Mouse (Mus musculus) limb, embryonic 14.5 days (tissue): ENCODE results near the gene A3galt2. TPM values are rescaled to one million over a fixed set of nuclear protein-coding genes. Genes with fewer than 3 reads are reported as not detected.

Experiments used
- ATAC-seq: fragments of 200-750 bp; cut with Nextera tagmentation; 2 replicates; pipeline ENCODE4 v1.8.0; 2017; ENCODE audit warnings: low read depth, moderate number of reproducible peaks, moderate TSS enrichment; ENCODE audit not compliant: low FRiP score
- DNase-seq: peaks from one replicate; pipeline ENCODE4 v3.0.0-alpha.2; 2015; ENCODE audit warnings: low spot score
- H3K27ac ChIP-seq: fragments of 300-500 bp; sonication (generic); replicated peaks from 2 replicates; pipeline ENCODE4 v1.5.1; 2014; ENCODE audit warnings: low read depth, mild to moderate bottlenecking, low read length, moderate library complexity, mixed read lengths
- H3K27me3 ChIP-seq: fragments of 300-500 bp; sonication (generic); 2 replicates; pipeline ENCODE4 v1.6.1; 2014; ENCODE audit warnings: low read length, mixed read lengths; ENCODE audit not compliant: control insufficient read depth, insufficient read depth
- H3K36me3 ChIP-seq: fragments of 300-500 bp; sonication (generic); 2 replicates; pipeline ENCODE4 v1.6.1; 2014; ENCODE audit warnings: mild to moderate bottlenecking, low read length, moderate library complexity, mixed read lengths; ENCODE audit not compliant: control insufficient read depth, insufficient read depth
- H3K4me1 ChIP-seq: fragments of 300-500 bp; sonication (generic); 2 replicates; pipeline ENCODE4 v1.6.1; 2014; ENCODE audit warnings: antibody characterized with exemption, low read length, mixed read lengths; ENCODE audit not compliant: control insufficient read depth, insufficient read depth
- H3K4me2 ChIP-seq: fragments of 300-500 bp; sonication (generic); replicated peaks from 2 replicates; pipeline ENCODE4 v1.6.1; 2014; ENCODE audit warnings: low read depth, mild to moderate bottlenecking, low read length, moderate library complexity; ENCODE audit not compliant: severe bottlenecking
- H3K4me3 ChIP-seq: fragments of 300-500 bp; sonication (generic); replicated peaks from 2 replicates; pipeline ENCODE4 v1.5.1; 2014; ENCODE audit warnings: low read length
- H3K9ac ChIP-seq: fragments of 300-500 bp; sonication (generic); 2 replicates; pipeline ENCODE4 v1.6.1; 2014; ENCODE audit warnings: mild to moderate bottlenecking, low read depth, low read length, moderate library complexity; ENCODE audit not compliant: severe bottlenecking
- H3K9me3 ChIP-seq: fragments of 300-500 bp; sonication (generic); 2 replicates; pipeline ENCODE4 v1.6.1; 2016; ENCODE audit warnings: low read length; ENCODE audit not compliant: control insufficient read depth
- POLR2A ChIP-seq: fragments of 200-500 bp; IDR thresholded peaks from 2 replicates; pipeline ENCODE4 v1.8.0; 2012; ENCODE audit warnings: inconsistent platforms, mild to moderate bottlenecking, moderate library complexity, borderline replicate concordance; ENCODE audit not compliant: insufficient read depth, insufficient read length; ENCODE audit errors: extremely low read depth
- WGBS: fragments of 180-500 bp; shearing (Covaris S2); extraction: QIAGEN DNeasy Blood & Tissue Kit; methylation state at CpG from one replicate; pipeline ENCODE4 v1.1.7; 2014; 5-methylcytosine and 5-hydroxymethylcytosine counted together
- polyA plus RNA-seq, 2 experiments: library from polyadenylated mRNA; depleted of rRNA in 1 of 2; stranded (reverse) in 1 of 2; unstranded in 1 of 2; fragments of >200 nt; fragmentation: Nextera tagmentation in 1 of 2; extraction: Ambion mirVana in 1 of 2; gene quantifications; 2 replicates each; pipeline versions ENCODE4 v1.2.1 to v1.2.3; 2012 to 2014

A3galt2 gene
- polyA plus RNA-seq, 2 experiments: 0.15 to 1.7 TPM

GRCm38 (mm10) chr4:128727721-128728430, 27.3 kb upstream of the A3galt2 start:
- H3K9ac ChIP-seq: peak overlapping the region; percentile 98
- H3K4me3 ChIP-seq: peak overlapping the region; percentile 91
- H3K4me1 ChIP-seq: peaks cover 31% of the 10 kb centered on the region
- peaks cover 5% of the 10 kb centered on the region; the same call in 1 of the 2 replicates for H3K36me3 ChIP-seq
- H3K9me3 ChIP-seq: no peaks in the 10 kb centered on the region
- under 1% methylated on average over 46 of the region's 65 CpGs for WGBS
- no peak for DNase-seq
- ATAC-seq: peak; percentile 67
- no peaks in the 10 kb centered on the region for H3K27me3 ChIP-seq
- no peak for TF ChIP-seq POLR2A
- H3K4me2 ChIP-seq: peak overlapping the region; percentile 89
- peak overlapping the region; percentile 86 for H3K27ac ChIP-seq

- no peak for DNase-seq
- TF ChIP-seq POLR2A: no peak
- peak overlapping the region; percentile 98 for H3K9ac ChIP-seq
- H3K4me2 ChIP-seq: peak overlapping the region; percentile 89
- peak overlapping the region; percentile 86; the same call in 1 of the 2 replicates for H3K27ac ChIP-seq
- no peaks in the 10 kb centered on the region for H3K27me3 ChIP-seq
- WGBS: 2% methylated on average over 5 of the region's 5 CpGs
- peaks cover 5% of the 10 kb centered on the region; the same call in 1 of the 2 replicates for H3K36me3 ChIP-seq
- peak overlapping the region; percentile 91 for H3K4me3 ChIP-seq
- peaks cover 37% of the 10 kb centered on the region for H3K4me1 ChIP-seq
- no peak for ATAC-seq
- no peaks in the 10 kb centered on the region for H3K9me3 ChIP-seq
Observed at GRCm38 (mm10) chr4:128728431-128728851, 26.7 kb upstream of the A3galt2 start.

GRCm38 (mm10) chr4:128729033-128729708, 26.0 kb upstream of the A3galt2 start:
- Histone ChIP-seq H3K27ac (peak overlapping the region; percentile 28; the same call in 1 of the 2 replicates), H3K9me3 (no peaks in the 10 kb centered on the region), H3K9ac (peak overlapping the region; percentile 98), H3K36me3 (peaks cover 5% of the 10 kb centered on the region; the same call in 1 of the 2 replicates), H3K4me3 (peak overlapping the region; percentile 91), H3K27me3 (no peaks in the 10 kb centered on the region), H3K4me1 (peaks cover 44% of the 10 kb centered on the region), H3K4me2 (peak overlapping the region; percentile 89)
- ATAC-seq (no peak), DNase-seq (no peak)
- TF ChIP-seq POLR2A: no peak
- 20% methylated on average over 15 of the region's 15 CpGs for WGBS

GRCm38 (mm10) chr4:128729709-128730037, 25.5 kb upstream of the A3galt2 start:
- peak overlapping the region; percentile 98 for H3K9ac ChIP-seq
- no peak for ATAC-seq
- H3K4me1 ChIP-seq: peaks cover 49% of the 10 kb centered on the region
- no peaks in the 10 kb centered on the region for H3K27me3 ChIP-seq
- H3K9me3 ChIP-seq: no peaks in the 10 kb centered on the region
- H3K4me2 ChIP-seq: peak overlapping the region; percentile 89
- 29% methylated on average over 5 of the region's 5 CpGs for WGBS
- peaks cover 5% of the 10 kb centered on the region; the same call in 1 of the 2 replicates for H3K36me3 ChIP-seq
- no peak for TF ChIP-seq POLR2A
- peak overlapping the region; percentile 28; the same call in 1 of the 2 replicates for H3K27ac ChIP-seq
- no peak for DNase-seq
- peak overlapping the region; percentile 91 for H3K4me3 ChIP-seq

GRCm38 (mm10) chr4:128730271-128730670, 24.9 kb upstream of the A3galt2 start:
- peak overlapping the region; percentile 89 for H3K4me2 ChIP-seq
- H3K27me3 ChIP-seq: no peaks in the 10 kb centered on the region
- TF ChIP-seq POLR2A: no peak
- no peaks in the 10 kb centered on the region for H3K9me3 ChIP-seq
- H3K27ac ChIP-seq: no peak overlapping the region
- H3K4me1 ChIP-seq: peaks cover 54% of the 10 kb centered on the region
- H3K36me3 ChIP-seq: peaks cover 5% of the 10 kb centered on the region; the same call in 1 of the 2 replicates
- 74% methylated on average over 6 of the region's 6 CpGs for WGBS
- DNase-seq (no peak), ATAC-seq (no peak)
- H3K4me3 ChIP-seq: peak overlapping the region; percentile 91
- peak overlapping the region; percentile 98; the same call in 1 of the 2 replicates for H3K9ac ChIP-seq
